Mouse (Mus musculus) thymus, adult 2 months (tissue): ENCODE data around the gene Epha6.

Source experiments
- CTCF ChIP-seq: fragments of 200-500 bp; IDR thresholded peaks from 2 replicates; pipeline ENCODE4 v1.5.1; 2012; ENCODE audit warnings: mild to moderate bottlenecking, control low read depth, low read length, moderate library complexity, borderline replicate concordance; ENCODE audit not compliant: control insufficient read depth, poor library complexity, insufficient read depth; ENCODE audit errors: extremely low read depth
- POLR2A ChIP-seq: fragments of 200-500 bp; IDR thresholded peaks from 2 replicates; pipeline ENCODE4 v1.6.1; 2012; ENCODE audit warnings: mild to moderate bottlenecking, low read length, control low read depth, moderate library complexity; ENCODE audit not compliant: control insufficient read depth, poor library complexity, insufficient read depth; ENCODE audit errors: extremely low read depth

DNA sequence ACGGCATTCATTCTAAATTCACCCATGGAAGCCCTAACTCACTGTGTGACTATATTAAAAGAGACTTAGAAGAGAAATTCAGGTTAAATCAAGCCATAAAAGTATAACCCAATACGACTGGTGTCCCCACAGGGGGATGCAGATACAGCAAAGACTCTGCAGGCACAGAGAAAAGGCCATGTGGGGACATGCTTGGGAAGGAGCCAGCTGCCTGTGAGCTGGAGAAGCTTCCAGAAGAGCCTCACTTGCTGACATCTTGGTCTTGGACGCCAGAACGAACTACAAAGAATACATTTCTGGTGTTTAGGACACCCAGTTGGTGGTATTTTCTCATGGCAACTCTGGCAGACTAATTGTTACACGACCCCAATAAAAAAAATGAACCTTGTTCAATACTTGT lies 920.2 kb downstream of the Epha6 start:
- TF ChIP-seq CTCF (no peak), POLR2A (no peak)
